Mouse (Mus musculus): ENCODE results near the gene Cipc.
A peak's percentile ranks its signal among the peaks of the same experiment; 100 is the strongest.

Gene Cipc

GRCm38 (mm10) chr12:86946862-86947574 lies at the start of gene Cipc:
TSS of gene Cipc (plus strand) at chr12:86947043.
- peak; percentile 97 to 98 for DNase-seq (ENCODE audit: low spot score in 2 of 2)

GRCm38 (mm10) chr12:86897769-86898273 lies 49.0 kb upstream of the Cipc start:
- DNase-seq (ENCODE audit: low spot score in 2 of 2), result no peak

- DNase-seq (ENCODE audit: low spot score in 2 of 2), result no peak
Observed at GRCm38 (mm10) chr12:86898448-86898847, 48.4 kb upstream of the Cipc start.

GRCm38 (mm10) chr12:86899461-86900179 lies 47.2 kb upstream of the Cipc start:
- DNase-seq (ENCODE audit: low spot score in 2 of 2), result no peak

- no peak for DNase-seq (ENCODE audit: low spot score in 2 of 2)
Observed at GRCm38 (mm10) chr12:86903828-86904806, 42.7 kb upstream of the Cipc start.

- peak; percentile 55 to 76 for DNase-seq (ENCODE audit: low spot score in 2 of 2)
Observed at GRCm38 (mm10) chr12:86905203-86905602, 41.6 kb upstream of the Cipc start.

GRCm38 (mm10) chr12:86905876-86906275 lies 41.0 kb upstream of the Cipc start:
- DNase-seq (ENCODE audit: low spot score in 2 of 2), result no peak

- DNase-seq (ENCODE audit: low spot score in 2 of 2), result peak; percentile 83 to 93
Observed at GRCm38 (mm10) chr12:86906395-86906794, 40.4 kb upstream of the Cipc start.

GRCm38 (mm10) chr12:86911482-86911931 lies 35.3 kb upstream of the Cipc start:
- DNase-seq (ENCODE audit: low spot score in 2 of 2), result no peak

- DNase-seq (ENCODE audit: low spot score in 2 of 2), result no peak
Observed at GRCm38 (mm10) chr12:86912335-86913093, 34.3 kb upstream of the Cipc start.

GRCm38 (mm10) chr12:86914351-86914750 lies 32.5 kb upstream of the Cipc start:
- DNase-seq (ENCODE audit: low spot score in 2 of 2), result no peak

- no peak for DNase-seq (ENCODE audit: low spot score in 2 of 2)
Observed at GRCm38 (mm10) chr12:86914756-86915155, 32.1 kb upstream of the Cipc start.

GRCm38 (mm10) chr12:86915617-86916016 lies 31.2 kb upstream of the Cipc start:
- no peak for DNase-seq (ENCODE audit: low spot score in 2 of 2)

- no peak for DNase-seq (ENCODE audit: low spot score in 2 of 2)
Observed at GRCm38 (mm10) chr12:86916796-86917573, 29.9 kb upstream of the Cipc start.

- no peak for DNase-seq (ENCODE audit: low spot score in 2 of 2)
Observed at GRCm38 (mm10) chr12:86918361-86918967, 28.4 kb upstream of the Cipc start.

GRCm38 (mm10) chr12:86918983-86919722 lies 27.7 kb upstream of the Cipc start:
- DNase-seq (ENCODE audit: low spot score in 2 of 2), result no peak

GRCm38 (mm10) chr12:86923837-86924236 lies 23.0 kb upstream of the Cipc start:
- DNase-seq (ENCODE audit: low spot score in 2 of 2), result peak; percentile 65 to 86

- DNase-seq (ENCODE audit: low spot score in 2 of 2), result no peak
Observed at GRCm38 (mm10) chr12:86930934-86931729, 15.7 kb upstream of the Cipc start.

Data from spleen, postnatal 4 days (tissue).